Mouse (Mus musculus) E14TG2a.4 (cell line): ENCODE measurements around the gene Syt6.

Experiments used
- CTCF ChIP-seq: conservative IDR thresholded peaks from 2 replicates; pipeline ENCODE4 v1.5.1; 2014; ENCODE audit warnings: low read length
- NANOG ChIP-seq: IDR thresholded peaks from 2 replicates; pipeline ENCODE4 v1.6.1; 2014; ENCODE audit warnings: borderline replicate concordance, low read length, mixed read lengths
- POU5F1 ChIP-seq: IDR thresholded peaks from 2 replicates; pipeline ENCODE4 v1.6.1; 2014; ENCODE audit warnings: low read length, borderline replicate concordance

DNA sequence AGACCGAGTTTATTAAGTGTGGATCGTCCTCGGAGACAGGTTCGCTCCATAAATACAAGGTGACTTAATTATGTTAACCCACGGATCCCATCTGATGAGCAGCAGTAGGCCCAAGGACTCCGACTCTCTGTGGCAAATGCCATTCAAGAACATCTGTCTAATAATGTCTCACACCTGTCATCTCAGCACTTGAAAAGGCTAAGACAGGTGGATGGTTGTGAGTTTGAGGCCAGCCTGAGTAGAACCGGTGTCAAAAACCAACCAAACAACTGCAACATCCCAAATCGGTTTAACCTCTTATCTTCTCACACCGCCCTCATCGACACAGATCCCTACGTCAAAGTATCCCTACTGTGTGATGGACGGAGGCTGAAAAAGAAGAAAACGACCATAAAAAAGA is 50.1 kb downstream of the Syt6 start:
- no peak for TF ChIP-seq CTCF
- no peak for TF ChIP-seq POU5F1
- no peak for TF ChIP-seq NANOG
